Mouse (Mus musculus): ENCODE results near the gene Hoxb6.

Hoxb6 gene

GRCm38 (mm10) chr11:96285771-96286738, 6.2 kb upstream of the Hoxb6 start, which contains the start of gene Hoxb7:
Hoxb7 (plus strand) TSS chr11:96286623.
- in situ Hi-C loops (cut with MboI, MseI), result no loop called here

- in situ Hi-C loops (cut with MboI, MseI), result no loop called here
These were observed 5.4 kb upstream of the Hoxb6 start for GRCm38 (mm10) chr11:96286739-96287385.

GRCm38 (mm10) chr11:96287411-96287810, 4.9 kb upstream of the Hoxb6 start:
- in situ Hi-C loops (cut with MboI, MseI), result no loop called here

GRCm38 (mm10) chr11:96288455-96289221, 3.6 kb upstream of the Hoxb6 start:
- in situ Hi-C loops (cut with MboI, MseI), result no loop called here

- in situ Hi-C loops (cut with MboI, MseI), result no loop called here
These were observed 3.0 kb upstream of the Hoxb6 start for GRCm38 (mm10) chr11:96289293-96289692.

- in situ Hi-C loops (cut with MboI, MseI), result loop anchor here (10.0 kb wide), 1 partner anchor 575 kb away; no protein-coding TSS in a partner anchor
These were observed 2.4 kb upstream of the Hoxb6 start for GRCm38 (mm10) chr11:96289837-96290236.

- in situ Hi-C loops (cut with MboI, MseI), result loop anchor here (10.0 kb wide), 1 partner anchor 574 kb away; no protein-coding TSS in a partner anchor
These were observed 1.4 kb upstream of the Hoxb6 start for GRCm38 (mm10) chr11:96290705-96291355.

GRCm38 (mm10) chr11:96292565-96293301, 457 bp downstream of the Hoxb6 start:
- in situ Hi-C loops (cut with MboI, MseI), result loop anchor here (10.0 kb wide), 1 partner anchor 572 kb away; no protein-coding TSS in a partner anchor

- in situ Hi-C loops (cut with MboI, MseI), result loop anchor here (10.0 kb wide), 1 partner anchor 571 kb away; no protein-coding TSS in a partner anchor
These were observed 1.1 kb downstream of the Hoxb6 start for GRCm38 (mm10) chr11:96293302-96293921.

GRCm38 (mm10) chr11:96294245-96295091, 2.2 kb downstream of the Hoxb6 start:
- in situ Hi-C loops (cut with MboI, MseI), result loop anchor here (5.0 to 10.0 kb wide), 2 partner anchors 258 to 570 kb away; no protein-coding TSS in a partner anchor

- in situ Hi-C loops (cut with MboI, MseI), result loop anchor here (5.0 to 10.0 kb wide), 2 partner anchors 257 to 570 kb away; no protein-coding TSS in a partner anchor
These were observed 3.0 kb downstream of the Hoxb6 start for GRCm38 (mm10) chr11:96295092-96295835.

GRCm38 (mm10) chr11:96296997-96297396, 4.7 kb downstream of the Hoxb6 start:
- in situ Hi-C loops (cut with MboI, MseI), result loop anchor here (5.0 to 10.0 kb wide), 2 partner anchors 255 to 568 kb away; no protein-coding TSS in a partner anchor

GRCm38 (mm10) chr11:96297428-96297827, 5.2 kb downstream of the Hoxb6 start:
- in situ Hi-C loops (cut with MboI, MseI), result loop anchor here (5.0 to 10.0 kb wide), 2 partner anchors 255 to 567 kb away; no protein-coding TSS in a partner anchor

GRCm38 (mm10) chr11:96297968-96298635, 5.8 kb downstream of the Hoxb6 start:
- in situ Hi-C loops (cut with MboI, MseI), result loop anchor here (5.0 to 10.0 kb wide), 2 partner anchors 254 to 567 kb away; no protein-coding TSS in a partner anchor

GRCm38 (mm10) chr11:96298895-96299667, 6.8 kb downstream of the Hoxb6 start:
- in situ Hi-C loops (cut with MboI, MseI), result loop anchor here (5.0 to 10.0 kb wide), 2 partner anchors 253 to 566 kb away; no protein-coding TSS in a partner anchor

GRCm38 (mm10) chr11:96299781-96300180, 7.5 kb downstream of the Hoxb6 start:
- in situ Hi-C loops (cut with MboI, MseI), result loop anchor here (5.0 to 10.0 kb wide), 2 partner anchors 253 to 565 kb away; no protein-coding TSS in a partner anchor
